Mouse (Mus musculus): ENCODE results near the gene Ppara.

The Ppara gene

GRCm38 (mm10) chr15:85728224-85728623 is 6.6 kb upstream of the Ppara start:
- DNase-seq (ENCODE audit: low spot score in 2 of 2) = no peak

DNA sequence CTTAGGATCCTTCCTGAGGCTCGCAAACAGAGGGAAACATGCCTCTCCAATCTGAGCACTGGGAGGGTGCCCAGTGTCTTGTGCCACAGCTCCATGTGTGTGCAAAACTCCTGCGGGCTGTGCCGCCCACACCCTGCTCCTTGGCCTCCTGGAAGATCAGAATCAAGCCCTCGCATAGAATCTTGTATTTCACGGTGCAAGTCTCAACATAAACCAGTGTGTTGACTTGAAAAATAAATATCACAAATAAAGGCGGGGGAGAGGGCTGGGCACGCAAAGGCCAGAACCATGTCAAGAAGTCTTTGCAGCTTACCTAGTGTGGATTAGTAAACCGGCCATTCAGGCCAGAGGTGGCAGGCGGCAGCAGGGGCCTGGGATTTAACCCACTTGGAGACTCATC is 5.5 kb upstream of the Ppara start:
- DNase-seq (ENCODE audit: low spot score in 2 of 2) = peak in 1 of 2 experiments; percentile 67

DNA sequence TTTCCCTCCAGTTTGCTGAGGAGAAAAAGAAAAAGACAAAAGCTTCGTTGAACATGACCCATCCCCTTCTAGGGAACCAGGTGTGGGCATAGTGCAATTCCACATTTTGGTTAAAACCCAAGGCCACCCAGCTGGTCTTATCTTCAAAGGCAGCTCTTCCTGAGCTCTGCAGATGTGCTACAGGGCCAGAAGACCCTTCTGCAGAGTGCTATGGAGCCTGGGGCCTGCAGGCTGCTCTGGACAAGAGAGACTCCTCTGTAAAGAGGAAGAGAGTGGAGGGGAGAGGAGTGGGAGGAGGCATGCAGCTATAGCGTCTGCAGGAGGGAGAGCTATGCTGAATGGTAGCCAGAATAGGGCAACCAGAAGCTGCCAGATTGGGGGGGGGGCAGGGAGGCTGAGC is 4.8 kb upstream of the Ppara start:
- no peak for DNase-seq (ENCODE audit: low spot score in 2 of 2)

- no peak for DNase-seq (ENCODE audit: low spot score in 2 of 2)
Observed at GRCm38 (mm10) chr15:85731885-85732603, 2.7 kb upstream of the Ppara start.

GRCm38 (mm10) chr15:85732604-85732968 is 2.2 kb upstream of the Ppara start:
- DNase-seq (ENCODE audit: low spot score in 2 of 2) = no peak

GRCm38 (mm10) chr15:85733686-85734085 is 1.1 kb upstream of the Ppara start:
- DNase-seq (ENCODE audit: low spot score in 2 of 2) = no peak

GRCm38 (mm10) chr15:85734148-85734547 is 635 bp upstream of the Ppara start:
- no peak for DNase-seq (ENCODE audit: low spot score in 2 of 2)

GRCm38 (mm10) chr15:85735063-85735835 is 466 bp downstream of the Ppara start:
- peak; percentile 95 to 98 for DNase-seq (ENCODE audit: low spot score in 2 of 2)

DNA sequence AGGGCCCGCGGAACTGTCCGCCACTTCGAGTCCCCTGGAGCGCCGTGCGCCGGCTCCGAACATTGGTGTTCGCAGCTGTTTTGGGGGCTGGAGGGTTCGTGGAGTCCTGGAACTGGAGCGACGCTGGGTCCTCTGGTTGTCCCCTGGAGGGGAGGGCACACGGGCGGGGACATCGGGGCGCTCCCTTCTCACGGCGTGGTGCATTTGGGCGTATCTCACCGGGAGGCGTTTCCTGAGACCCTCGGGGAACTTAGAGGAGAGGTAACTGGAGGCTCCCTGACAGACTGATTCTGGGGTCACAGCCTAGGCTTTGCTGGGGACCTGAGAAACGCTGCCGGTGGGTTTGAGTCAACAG is 1.0 kb downstream of the Ppara start:
- peak in 1 of 2 experiments; percentile 27 for DNase-seq (ENCODE audit: low spot score in 2 of 2)

- DNase-seq (ENCODE audit: low spot score in 2 of 2) = no peak
Observed at GRCm38 (mm10) chr15:85736506-85736905, 1.7 kb downstream of the Ppara start.

DNA sequence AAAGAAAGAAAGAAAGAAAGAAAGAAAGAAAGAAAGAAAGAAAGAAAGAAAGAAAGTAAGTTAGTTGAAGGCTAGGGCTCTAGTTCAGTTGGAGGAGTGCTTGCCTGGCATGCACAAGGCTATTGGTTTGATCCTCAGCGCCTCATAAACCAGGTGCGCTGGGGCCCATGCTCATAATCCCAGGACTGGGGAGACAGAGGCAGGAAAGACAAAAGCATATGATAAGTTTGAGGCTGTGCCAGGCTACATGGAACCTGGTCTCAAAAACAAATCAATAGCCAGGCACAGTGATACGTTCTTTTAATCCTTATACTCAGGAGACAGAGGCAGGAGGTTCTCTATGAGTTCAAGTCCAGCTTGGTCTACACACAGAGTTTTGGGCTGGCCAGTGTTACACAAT is 3.6 kb downstream of the Ppara start:
- no peak for DNase-seq (ENCODE audit: low spot score in 2 of 2)

DNA sequence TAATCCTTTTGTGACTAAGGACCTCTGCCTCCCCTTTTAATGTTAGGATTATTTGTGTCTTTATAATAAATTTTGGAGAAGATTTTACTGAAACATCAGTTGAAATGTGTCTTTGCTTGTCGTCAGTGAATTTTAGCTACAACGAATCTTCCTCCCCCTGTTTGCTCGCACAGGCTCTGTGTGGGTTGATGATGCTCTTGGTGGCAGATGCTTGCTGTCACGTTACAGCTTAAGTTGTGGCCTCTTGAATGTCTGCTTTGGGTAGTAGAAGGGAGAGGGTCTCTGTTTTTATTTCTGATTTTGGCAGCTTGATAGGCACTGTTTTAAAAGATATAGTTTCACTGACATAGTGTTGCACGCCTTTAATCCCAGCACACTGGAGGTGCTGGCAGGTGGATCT is 4.2 kb downstream of the Ppara start:
- no peak for DNase-seq (ENCODE audit: low spot score in 2 of 2)

DNA sequence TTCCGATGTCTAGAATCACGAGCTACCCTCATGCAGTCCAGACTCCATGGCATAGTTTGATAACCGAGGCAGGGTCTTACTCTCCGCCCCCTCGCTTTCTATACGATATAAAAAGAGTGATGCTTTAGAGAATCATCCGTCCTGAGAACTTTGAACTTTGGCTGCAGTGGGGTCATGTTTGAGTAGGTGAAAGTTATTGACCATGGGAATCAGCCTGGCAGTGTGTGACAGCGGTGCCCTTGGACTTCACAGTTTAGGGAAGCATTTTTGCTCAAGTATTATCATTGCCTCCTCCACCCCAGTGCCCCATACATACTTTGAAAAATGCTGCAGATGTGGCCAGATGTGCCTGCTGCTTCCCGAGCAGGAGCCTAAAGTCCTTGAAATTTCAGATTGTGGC is 7.8 kb downstream of the Ppara start:
- DNase-seq (ENCODE audit: low spot score in 2 of 2) = no peak

DNA sequence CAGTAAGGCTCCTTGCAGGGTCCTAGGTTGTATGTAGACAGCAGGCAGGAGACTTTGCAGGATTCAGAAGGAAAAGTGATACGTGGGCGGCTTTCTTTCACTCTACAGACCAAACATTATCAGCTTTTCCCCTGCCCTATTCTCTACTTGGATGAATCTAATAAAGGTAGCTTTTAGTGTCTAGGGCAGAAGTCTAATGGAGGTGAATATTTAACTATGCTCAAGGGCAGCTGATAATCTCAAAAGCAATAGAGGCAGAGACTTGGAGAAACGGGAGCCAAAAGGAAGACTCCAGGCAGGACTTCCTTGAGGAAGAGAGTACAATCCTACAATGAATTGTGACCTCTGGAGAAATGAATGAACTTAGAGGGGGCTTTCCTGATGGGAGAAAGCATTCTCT is 9.2 kb downstream of the Ppara start:
- DNase-seq (ENCODE audit: low spot score in 2 of 2) = no peak

GRCm38 (mm10) chr15:85746178-85746577 is 11.4 kb downstream of the Ppara start:
- no peak for DNase-seq (ENCODE audit: low spot score in 2 of 2)

DNA sequence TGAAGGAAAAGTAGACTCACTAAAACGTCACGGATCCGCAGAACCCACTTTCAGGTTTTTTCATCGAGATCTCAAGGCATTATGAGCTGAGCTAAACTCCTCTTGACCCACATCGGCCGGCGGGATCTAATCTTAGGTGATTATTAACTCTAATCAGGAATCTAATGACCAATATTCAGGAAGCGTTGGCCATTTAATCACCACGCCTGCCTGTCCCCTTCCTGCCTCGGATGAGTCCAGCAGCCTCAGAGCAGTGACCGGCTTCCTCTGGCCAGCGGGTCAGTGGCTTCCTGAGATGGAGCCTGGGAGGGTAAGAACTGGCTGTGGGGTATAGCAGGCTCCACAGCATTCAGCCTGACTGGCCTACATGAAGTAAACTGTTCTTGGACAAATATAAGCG is 11.9 kb downstream of the Ppara start:
- no peak for DNase-seq (ENCODE audit: low spot score in 2 of 2)

- DNase-seq (ENCODE audit: low spot score in 2 of 2) = no peak
Observed at GRCm38 (mm10) chr15:85747951-85748350, 13.2 kb downstream of the Ppara start.

DNA sequence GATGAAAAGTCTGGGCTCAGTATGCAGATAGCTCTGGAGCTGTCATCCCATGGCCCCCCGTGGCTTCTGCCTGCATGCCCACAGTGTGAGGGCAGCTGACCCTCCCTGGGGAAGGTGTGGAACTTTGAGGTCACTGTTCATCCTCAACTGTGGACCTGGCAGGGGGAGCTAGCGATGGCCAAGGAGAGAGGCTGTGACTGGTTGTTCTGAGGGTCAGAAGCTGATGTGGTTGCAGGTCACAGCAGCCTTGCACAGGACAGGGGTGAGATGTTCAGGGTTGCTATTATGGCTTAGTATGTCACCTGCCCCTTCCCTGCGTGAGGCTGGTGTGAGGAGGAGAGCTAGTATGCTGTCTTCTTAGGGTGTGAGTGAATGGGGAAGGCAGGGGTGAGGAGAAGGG is 13.7 kb downstream of the Ppara start:
- no peak for DNase-seq (ENCODE audit: low spot score in 2 of 2)

GRCm38 (mm10) chr15:85749141-85749540 is 14.4 kb downstream of the Ppara start:
- no peak for DNase-seq (ENCODE audit: low spot score in 2 of 2)

GRCm38 (mm10) chr15:85750115-85750514 is 15.3 kb downstream of the Ppara start:
- no peak for DNase-seq (ENCODE audit: low spot score in 2 of 2)

- DNase-seq (ENCODE audit: low spot score in 2 of 2) = no peak
Observed at GRCm38 (mm10) chr15:85752655-85753054, 17.9 kb downstream of the Ppara start.

- no peak for DNase-seq (ENCODE audit: low spot score in 2 of 2)
Observed at GRCm38 (mm10) chr15:85754033-85754650, 19.4 kb downstream of the Ppara start.

- no peak for DNase-seq (ENCODE audit: low spot score in 2 of 2)
Observed at GRCm38 (mm10) chr15:85755214-85755613, 20.4 kb downstream of the Ppara start.
